Mouse (Mus musculus): Measurements from ENCODE around the gene Rin2.

DNA sequence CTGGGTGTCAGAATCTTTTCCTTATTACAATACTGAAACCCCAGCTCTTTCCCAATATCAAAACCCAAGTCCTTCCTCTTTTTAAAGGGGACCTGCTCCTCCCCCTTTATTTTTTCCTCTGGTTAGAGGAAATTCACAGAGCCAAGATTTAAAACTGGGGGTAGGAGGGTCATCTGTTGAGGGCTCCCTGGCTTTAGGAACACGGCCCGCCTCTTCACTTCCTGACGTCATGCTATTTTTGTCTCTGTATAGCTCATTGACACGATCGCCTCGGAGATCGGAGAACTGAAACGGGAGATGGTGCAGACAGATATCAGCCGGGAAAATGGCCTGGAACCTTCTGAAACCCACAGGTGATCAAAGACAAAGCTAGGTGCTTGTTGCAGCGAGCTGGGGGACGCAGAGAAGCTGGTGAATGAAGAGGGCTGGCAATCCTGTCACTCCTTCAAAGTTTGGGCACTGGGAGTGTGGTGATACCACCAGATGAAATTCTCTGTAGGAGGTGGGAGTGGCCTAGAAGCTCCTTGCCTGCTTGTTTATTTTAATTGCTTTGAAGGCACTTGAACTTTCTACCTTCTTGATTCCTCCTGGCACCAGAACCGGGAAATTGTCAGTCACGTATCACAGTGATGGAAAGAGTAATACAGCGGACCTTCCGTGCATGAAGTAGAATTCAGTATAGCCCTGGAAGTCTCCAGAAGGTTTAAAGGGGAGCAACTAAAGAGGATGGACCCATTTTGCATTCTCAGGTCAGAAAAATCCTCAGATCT is 147.2 kb downstream of the Rin2 start:
- TF ChIP-seq TAL1 (IDR thresholded peaks at IDR 0.05; ENCODE audit: low read length) (no peak), GATA1 (IDR thresholded peaks at IDR 0.05; ENCODE audit: low read length) (no peak)
